In the genomic region with DNA sequence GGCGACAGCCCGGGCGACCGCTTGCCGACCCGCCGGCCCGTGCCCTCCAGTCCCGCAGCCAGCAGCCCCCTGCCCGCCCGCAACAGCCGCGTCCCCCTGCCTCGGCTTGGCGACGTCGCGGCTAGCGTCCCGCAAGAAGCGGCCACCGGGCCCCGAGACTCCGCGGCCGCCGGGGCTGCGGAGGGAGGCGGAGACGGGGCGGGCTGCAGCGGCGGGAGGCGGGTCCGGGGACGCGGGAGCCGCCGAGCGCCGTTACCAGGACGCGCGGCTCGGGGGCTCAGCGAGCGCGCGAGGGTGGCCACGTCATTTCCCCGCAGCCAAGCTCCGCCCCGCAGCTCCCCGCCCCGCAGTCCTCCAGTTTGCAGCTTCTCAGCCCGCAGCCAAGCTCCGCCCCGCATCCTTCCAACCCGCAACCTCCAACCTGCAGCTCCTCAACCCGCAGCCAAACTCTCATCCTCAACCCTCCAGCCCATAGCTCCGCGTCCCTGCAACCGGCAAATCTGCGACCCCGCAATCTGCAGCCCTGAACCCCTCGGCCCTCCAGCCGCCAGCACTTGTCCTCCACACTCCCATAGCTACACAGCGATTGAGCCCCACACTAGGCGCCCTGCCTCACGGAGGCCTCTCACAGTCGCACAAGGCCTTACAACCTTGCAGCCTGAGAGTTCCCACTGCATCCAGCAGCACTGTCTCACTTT, we compare ENCODE assay signal across 8 mouse cellular contexts. TPM values are rescaled to one million over a fixed set of nuclear protein-coding genes. Genes with fewer than 3 reads are reported as not detected.
DNase-seq lines count a peak whose midpoint lies in the region; ATAC-seq and TF ChIP-seq lines count a peak whose summit lies in the region.

Gene Fam184a, minus strand, starts transcription at position 169 of the 698 bp plus-strand sequence.

- no peaks in the 10 kb centered on the region for H3K9me3 ChIP-seq in hindbrain, embryonic 10.5 days
- H3K9me3 ChIP-seq in lung, embryonic 14.5 days (ENCODE audit: low read depth, low read length), result no peaks in the 10 kb centered on the region

- WGBS in hindbrain, embryonic 10.5 days, result 3% methylated on average over 70 of the region's 71 CpGs
- 3% methylated on average over 61 of the region's 71 CpGs for WGBS in lung, embryonic 14.5 days

- H3K27ac ChIP-seq in hindbrain, embryonic 10.5 days, result peak within 1 kb of the TSS; percentile 88
- no peak within 1 kb of the TSS for H3K27ac ChIP-seq in lung, embryonic 14.5 days (ENCODE audit: low read depth)

- peak within 1 kb of the TSS; percentile 83 for H3K4me2 ChIP-seq in lung, embryonic 14.5 days

- peak; percentile 86 for DNase-seq in Muller cell, postnatal 12 days (ENCODE audit: inconsistent ontology term)
- DNase-seq in cerebellum, adult 9-10 months, result peak; percentile 94
- DNase-seq in frontal cortex, postnatal 10 days (ENCODE audit: low spot score in 2 of 2), result peak; percentile 79 to 85
- peak; percentile 72 for DNase-seq in hindbrain, embryonic 10.5 days (ENCODE audit: low spot score)
- DNase-seq in layer of hippocampus, adult 9-11 months, result peak; percentile 86
- DNase-seq in lung, embryonic 14.5 days, result peak; percentile 76
- DNase-seq in ovary, postnatal 10 days (ENCODE audit: low spot score), result peak; percentile 23
- peak; percentile 60 for DNase-seq in urinary bladder, postnatal 14 days (ENCODE audit: low spot score)

- H3K4me3 ChIP-seq in hindbrain, embryonic 10.5 days, result peak within 1 kb of the TSS; percentile 86
- peak within 1 kb of the TSS; percentile 69 for H3K4me3 ChIP-seq in lung, embryonic 14.5 days (ENCODE audit: low read depth, low read length)

- TF ChIP-seq CTCF in lung, embryonic 14.5 days (IDR thresholded peaks at IDR 0.05; ENCODE audit: low read depth), result no peak

- peak within 1 kb of the TSS; percentile 70 for H3K9ac ChIP-seq in lung, embryonic 14.5 days

- peaks cover 18% of the 10 kb centered on the region; the same call in 1 of the 2 replicates for H3K4me1 ChIP-seq in hindbrain, embryonic 10.5 days (replicated peaks)
- no peaks in the 10 kb centered on the region for H3K4me1 ChIP-seq in lung, embryonic 14.5 days (ENCODE audit: insufficient read depth)

- no peaks in the 10 kb centered on the region for H3K36me3 ChIP-seq in hindbrain, embryonic 10.5 days
- no peaks in the 10 kb centered on the region for H3K36me3 ChIP-seq in lung, embryonic 14.5 days (ENCODE audit: insufficient read depth)

- ATAC-seq in lung, embryonic 14.5 days (ENCODE audit: insufficient read depth), result peak; percentile 88

- peaks cover 7% of the 10 kb centered on the region; the same call in 1 of the 2 replicates for H3K27me3 ChIP-seq in hindbrain, embryonic 10.5 days (ENCODE audit: insufficient read depth, poor library complexity, severe bottlenecking)
- H3K27me3 ChIP-seq in lung, embryonic 14.5 days (ENCODE audit: insufficient read depth, low read length), result peaks cover 7% of the 10 kb centered on the region

RNA-seq across cellular contexts. Expression of gene Fam184a, which starts in this region (rescaled TPM):
- polyA plus RNA-seq in hindbrain, embryonic 10.5 days (2016; fragmentation: Nextera tagmentation; extraction: Ambion mirVana), result 5.1 and 5.8 TPM in 2 replicates
- 3.1 and 4.9 TPM in 2 replicates for polyA plus RNA-seq in lung, embryonic 14.5 days (2014; fragmentation: Nextera tagmentation; extraction: Ambion mirVana)

Comparison
In these comparisons a context has a peak if more than half of its experiments do, and no peak if none do; other contexts are left out.
1. DNase-seq: peak in every context shown above with its lines; median percentile 94 in cerebellum, adult 9-10 months; 86 in Muller cell, postnatal 12 days; 86 in layer of hippocampus, adult 9-11 months; 82 in frontal cortex, postnatal 10 days; 76 in lung, embryonic 14.5 days; 72 in hindbrain, embryonic 10.5 days; 60 in urinary bladder, postnatal 14 days; 23 in ovary, postnatal 10 days.